Mouse (Mus musculus): ENCODE results near the gene Chst15. TPM values are rescaled to one million over a fixed set of nuclear protein-coding genes. Genes with fewer than 3 reads are reported as not detected.

The Chst15 gene
- polyA plus RNA-seq, 1 experiment from 2014 or later: 8.6 TPM

DNA sequence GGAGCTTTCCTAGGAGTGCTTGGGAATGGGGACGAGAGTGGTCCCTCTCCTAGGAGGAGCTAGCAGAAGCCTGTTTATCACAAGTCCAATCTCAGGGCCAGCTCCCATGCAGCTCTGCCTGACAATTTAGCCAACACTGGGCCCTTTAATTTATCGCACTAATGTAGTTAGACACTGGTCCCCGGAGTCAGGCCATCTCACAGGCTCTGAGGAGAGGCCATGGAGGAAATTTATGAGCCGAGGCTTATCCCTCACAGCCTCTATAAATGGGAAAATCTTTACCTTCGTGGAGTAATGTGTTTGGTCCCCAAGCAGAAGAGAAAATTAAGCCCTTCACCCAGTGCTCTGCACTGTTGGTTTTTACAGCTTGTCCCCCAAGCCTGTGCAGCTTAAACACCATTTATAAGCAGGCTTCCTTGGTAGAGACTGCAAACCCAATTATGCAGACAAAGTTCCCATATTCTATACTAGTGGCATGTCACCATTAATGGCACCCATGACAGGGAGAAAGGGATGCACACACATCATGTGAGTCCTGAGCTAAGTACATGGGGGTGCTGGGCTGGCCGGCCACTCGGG lies 18.5 kb downstream of the Chst15 start:
- Histone ChIP-seq H3K27ac (no peak overlapping the region), H3K27me3 (ENCODE audit: insufficient read depth, low read length) (no peaks in the 10 kb centered on the region), H3K4me1 (replicated peaks; ENCODE audit: insufficient read depth, low read length) (peaks cover 34% of the 10 kb centered on the region), H3K4me2 (ENCODE audit: low read length) (no peak overlapping the region), H3K9ac (ENCODE audit: low read depth, low read length) (no peak overlapping the region), H3K9me3 (replicated peaks; ENCODE audit: low read length) (no peaks in the 10 kb centered on the region), H3K36me3 (ENCODE audit: insufficient read depth, low read length) (no peaks in the 10 kb centered on the region), H3K4me3 (replicated peaks; ENCODE audit: low read depth, low read length) (no peak overlapping the region)
- peak; percentile 69 for DNase-seq (ENCODE audit: low spot score)
- TF ChIP-seq CTCF (IDR thresholded peaks at IDR 0.05; ENCODE audit: low read depth): no peak
- 41% methylated on average over 7 of the region's 7 CpGs for WGBS
- ATAC-seq (replicated peaks; ENCODE audit: low FRiP score, low read depth): no peak

DNA sequence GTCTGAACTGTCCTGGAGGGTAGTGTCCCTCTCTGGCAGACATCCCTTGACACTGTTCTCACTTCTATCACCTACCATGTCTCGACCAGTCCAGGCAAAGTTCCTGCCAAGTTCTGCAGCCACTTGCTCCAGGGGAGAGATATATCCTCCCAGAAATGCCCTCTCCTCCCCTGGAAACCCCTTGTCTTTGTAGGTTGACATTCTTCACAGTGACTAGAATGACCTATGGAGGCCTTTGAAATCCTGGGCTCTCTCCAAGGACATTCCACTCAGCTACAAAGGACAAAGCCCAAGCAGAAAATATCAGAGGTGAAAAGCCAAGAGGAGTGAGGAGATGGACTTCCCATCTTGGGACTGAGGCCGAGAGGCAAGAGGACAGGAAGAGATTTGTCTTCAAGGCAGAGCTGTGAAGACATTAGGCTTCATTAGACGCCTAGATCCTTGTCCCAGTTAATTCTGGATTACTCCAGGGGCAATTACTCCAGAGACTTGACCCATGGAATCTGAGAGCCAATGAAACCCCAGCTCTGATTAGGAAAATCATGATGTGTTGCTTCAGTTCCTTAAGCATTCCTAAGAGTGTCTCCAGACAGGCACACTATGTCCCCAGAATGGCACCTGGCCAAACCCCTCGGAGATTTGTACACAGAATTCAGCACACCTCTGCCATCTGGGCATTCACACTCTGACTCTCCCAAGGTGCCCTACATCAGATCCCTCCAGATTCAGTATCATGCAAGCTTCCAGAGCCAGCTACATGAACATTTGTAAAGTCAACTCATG lies 20.2 kb downstream of the Chst15 start:
- 48% methylated on average over 4 of the region's 4 CpGs for WGBS
- H3K36me3 ChIP-seq (ENCODE audit: insufficient read depth, low read length): no peaks in the 10 kb centered on the region
- H3K27ac ChIP-seq: no peak overlapping the region
- peaks cover 22% of the 10 kb centered on the region for H3K4me1 ChIP-seq (replicated peaks; ENCODE audit: insufficient read depth, low read length)
- H3K4me2 ChIP-seq (ENCODE audit: low read length): no peak overlapping the region
- no peak for ATAC-seq (replicated peaks; ENCODE audit: low FRiP score, low read depth)
- TF ChIP-seq CTCF (IDR thresholded peaks at IDR 0.05; ENCODE audit: low read depth): no peak
- H3K27me3 ChIP-seq (ENCODE audit: insufficient read depth, low read length): no peaks in the 10 kb centered on the region
- no peak overlapping the region for H3K9ac ChIP-seq (ENCODE audit: low read depth, low read length)
- no peak for DNase-seq (ENCODE audit: low spot score)
- no peaks in the 10 kb centered on the region for H3K9me3 ChIP-seq (replicated peaks; ENCODE audit: low read length)
- no peak overlapping the region for H3K4me3 ChIP-seq (replicated peaks; ENCODE audit: low read depth, low read length)

DNA sequence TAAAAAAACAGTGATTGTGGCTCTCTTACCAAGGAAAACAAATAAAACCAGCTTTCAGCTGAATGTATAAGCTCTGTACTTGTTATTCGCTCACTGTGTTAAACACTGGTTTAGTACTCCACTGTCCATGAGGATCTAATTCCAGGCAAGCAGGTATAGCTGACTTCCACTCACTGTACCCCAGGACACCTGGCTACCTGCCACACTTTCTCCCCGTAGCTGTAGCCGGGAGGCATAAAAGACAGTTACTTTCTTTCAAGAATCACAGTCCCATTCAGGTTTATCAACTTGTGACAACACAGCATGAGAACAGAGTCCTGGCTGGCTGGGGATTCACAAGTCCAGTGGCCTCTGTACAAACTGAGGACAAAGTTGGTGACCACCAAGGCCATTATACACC lies 20.9 kb downstream of the Chst15 start:
- 84% methylated on average over 3 of the region's 3 CpGs for WGBS
- no peak for ATAC-seq (replicated peaks; ENCODE audit: low FRiP score, low read depth)

DNA sequence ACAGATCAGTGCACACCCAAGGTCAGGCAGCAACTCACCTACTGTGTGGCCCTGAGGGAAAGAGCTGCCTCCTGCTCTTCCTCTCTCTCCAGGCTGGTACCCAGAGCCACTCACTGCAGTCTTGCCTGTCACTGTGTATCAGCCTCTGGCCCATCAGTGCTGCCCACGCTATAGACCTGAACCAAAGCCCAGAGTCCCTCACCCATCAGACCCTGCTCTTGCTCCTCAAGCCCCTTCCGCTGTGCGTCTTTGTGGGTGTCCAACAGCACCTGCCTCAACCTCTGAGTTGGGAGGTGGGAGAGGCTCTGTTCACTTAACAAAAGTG lies 29.7 kb downstream of the Chst15 start:
- no peaks in the 10 kb centered on the region for H3K36me3 ChIP-seq (ENCODE audit: insufficient read depth, low read length)
- no peaks in the 10 kb centered on the region for H3K9me3 ChIP-seq (replicated peaks; ENCODE audit: low read length)
- no peak for TF ChIP-seq CTCF (IDR thresholded peaks at IDR 0.05; ENCODE audit: low read depth)
- no peak overlapping the region for H3K9ac ChIP-seq (ENCODE audit: low read depth, low read length)
- no peaks in the 10 kb centered on the region for H3K27me3 ChIP-seq (ENCODE audit: insufficient read depth, low read length)
- peak overlapping the region; percentile 51; the same call in 1 of the 2 replicates for H3K27ac ChIP-seq
- ATAC-seq (replicated peaks; ENCODE audit: low FRiP score, low read depth) (peak; percentile 15; the same call in 1 of the 2 replicates), DNase-seq (ENCODE audit: low spot score) (no peak)
- peaks cover 52% of the 10 kb centered on the region for H3K4me1 ChIP-seq (replicated peaks; ENCODE audit: insufficient read depth, low read length)
- 58% methylated on average over 3 of the region's 3 CpGs for WGBS
- H3K4me2 ChIP-seq (ENCODE audit: low read length): no peak overlapping the region
- H3K4me3 ChIP-seq (replicated peaks; ENCODE audit: low read depth, low read length): no peak overlapping the region

More for the DNA sequence above, 20.9 kb downstream of the Chst15 start:
- H3K9ac ChIP-seq (ENCODE audit: low read depth, low read length): no peak overlapping the region
- H3K4me2 ChIP-seq (ENCODE audit: low read length): no peak overlapping the region
- DNase-seq (ENCODE audit: low spot score): no peak
- H3K9me3 ChIP-seq (replicated peaks; ENCODE audit: low read length): no peaks in the 10 kb centered on the region
- no peaks in the 10 kb centered on the region for H3K36me3 ChIP-seq (ENCODE audit: insufficient read depth, low read length)
- no peaks in the 10 kb centered on the region for H3K27me3 ChIP-seq (ENCODE audit: insufficient read depth, low read length)
- no peak overlapping the region for H3K27ac ChIP-seq
- no peak for TF ChIP-seq CTCF (IDR thresholded peaks at IDR 0.05; ENCODE audit: low read depth)
- peaks cover 19% of the 10 kb centered on the region for H3K4me1 ChIP-seq (replicated peaks; ENCODE audit: insufficient read depth, low read length)
- H3K4me3 ChIP-seq (replicated peaks; ENCODE audit: low read depth, low read length): no peak overlapping the region

DNA sequence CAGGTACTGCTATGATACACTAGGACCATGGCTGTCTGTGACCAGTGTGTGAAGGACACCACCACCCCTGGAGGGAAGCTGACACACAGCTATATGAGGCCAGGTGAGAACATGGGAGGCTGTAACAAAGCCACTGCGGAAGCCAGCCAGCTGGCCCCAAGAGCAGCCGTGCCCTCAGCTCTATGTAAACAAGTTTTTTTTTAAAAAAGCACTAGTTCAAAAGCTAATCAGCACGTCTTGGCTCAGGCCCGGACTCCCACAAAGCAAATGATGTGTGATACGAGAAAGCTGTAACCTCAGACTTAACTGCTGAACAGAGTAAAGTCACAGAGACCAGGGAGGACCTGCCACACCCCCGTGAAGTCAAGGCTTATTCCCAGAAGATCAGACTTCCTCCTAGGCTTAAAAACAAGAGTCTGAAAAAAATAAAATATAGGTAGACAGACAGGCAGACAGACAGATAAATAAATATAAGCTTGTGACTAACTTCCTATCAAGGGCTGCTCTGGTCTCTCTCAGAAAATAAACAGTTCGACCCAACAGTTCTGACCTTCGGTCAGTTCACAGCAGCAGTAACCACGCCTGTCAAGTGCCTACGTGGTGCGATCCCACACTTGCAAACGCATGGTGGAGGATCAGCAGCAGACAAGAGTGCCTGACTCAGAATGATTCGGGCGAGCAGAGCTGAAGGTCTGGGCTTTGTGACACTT lies 30.2 kb downstream of the Chst15 start:
- no peak overlapping the region for H3K4me2 ChIP-seq (ENCODE audit: low read length)
- 11% methylated on average over 14 of the region's 14 CpGs for WGBS
- peaks cover 52% of the 10 kb centered on the region for H3K4me1 ChIP-seq (replicated peaks; ENCODE audit: insufficient read depth, low read length)

DNA sequence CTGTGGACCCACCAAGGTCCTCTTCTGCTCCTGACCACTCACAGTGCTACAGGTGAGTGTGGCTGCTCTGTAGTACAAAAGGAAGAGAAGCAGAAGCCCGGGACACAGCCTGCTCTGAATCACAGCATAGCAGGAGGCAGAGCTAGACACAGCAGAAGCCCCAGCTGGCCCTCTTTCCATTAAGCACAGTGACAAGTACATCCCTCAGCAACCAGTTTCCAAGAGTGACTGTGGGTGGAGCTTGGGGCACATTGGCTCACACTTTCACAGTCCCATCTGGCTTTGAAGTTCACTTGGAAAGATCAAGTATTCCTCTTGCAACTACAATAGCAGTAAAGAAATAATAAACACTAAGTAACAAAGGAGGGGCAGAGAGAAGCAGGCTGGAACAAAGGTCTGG lies 32.2 kb downstream of the Chst15 start:
- Histone ChIP-seq H3K4me3 (replicated peaks; ENCODE audit: low read depth, low read length) (no peak overlapping the region), H3K4me2 (ENCODE audit: low read length) (no peak overlapping the region), H3K9me3 (replicated peaks; ENCODE audit: low read length) (no peaks in the 10 kb centered on the region), H3K9ac (ENCODE audit: low read depth, low read length) (no peak overlapping the region), H3K27me3 (ENCODE audit: insufficient read depth, low read length) (no peaks in the 10 kb centered on the region), H3K36me3 (ENCODE audit: insufficient read depth, low read length) (no peaks in the 10 kb centered on the region), H3K27ac (no peak overlapping the region), H3K4me1 (replicated peaks; ENCODE audit: insufficient read depth, low read length) (peaks cover 52% of the 10 kb centered on the region)
- no peak for ATAC-seq (replicated peaks; ENCODE audit: low FRiP score, low read depth)
- no peak for TF ChIP-seq CTCF (IDR thresholded peaks at IDR 0.05; ENCODE audit: low read depth)
- DNase-seq (ENCODE audit: low spot score): no peak
- WGBS: 21% methylated on average over 1 of the region's 1 CpGs

More for the DNA sequence above, 30.2 kb downstream of the Chst15 start:
- H3K4me3 ChIP-seq (replicated peaks; ENCODE audit: low read depth, low read length): no peak overlapping the region
- H3K27ac ChIP-seq: peak overlapping the region; percentile 51; the same call in 1 of the 2 replicates
- no peaks in the 10 kb centered on the region for H3K9me3 ChIP-seq (replicated peaks; ENCODE audit: low read length)
- no peaks in the 10 kb centered on the region for H3K27me3 ChIP-seq (ENCODE audit: insufficient read depth, low read length)
- TF ChIP-seq CTCF (IDR thresholded peaks at IDR 0.05; ENCODE audit: low read depth): no peak
- H3K36me3 ChIP-seq (ENCODE audit: insufficient read depth, low read length): no peaks in the 10 kb centered on the region
- DNase-seq (ENCODE audit: low spot score): peak; percentile 86
- no peak overlapping the region for H3K9ac ChIP-seq (ENCODE audit: low read depth, low read length)
- peak; percentile 52; the same call in 1 of the 2 replicates for ATAC-seq (replicated peaks; ENCODE audit: low FRiP score, low read depth)

Measured in kidney, postnatal 0 days (tissue).